Mouse (Mus musculus) T-helper 2 cell (primary cell): Measurements from ENCODE around the gene Ddx51.

Experiments used
- in situ Hi-C: fragments of 300-600 bp; cut with MboI, MseI; formaldehyde crosslinking; loops from one replicate; pipeline ENCODE4 v1.15.1; 2025; ENCODE audit warnings: high pct_unique_total_duplicates

Gene Ddx51

DNA sequence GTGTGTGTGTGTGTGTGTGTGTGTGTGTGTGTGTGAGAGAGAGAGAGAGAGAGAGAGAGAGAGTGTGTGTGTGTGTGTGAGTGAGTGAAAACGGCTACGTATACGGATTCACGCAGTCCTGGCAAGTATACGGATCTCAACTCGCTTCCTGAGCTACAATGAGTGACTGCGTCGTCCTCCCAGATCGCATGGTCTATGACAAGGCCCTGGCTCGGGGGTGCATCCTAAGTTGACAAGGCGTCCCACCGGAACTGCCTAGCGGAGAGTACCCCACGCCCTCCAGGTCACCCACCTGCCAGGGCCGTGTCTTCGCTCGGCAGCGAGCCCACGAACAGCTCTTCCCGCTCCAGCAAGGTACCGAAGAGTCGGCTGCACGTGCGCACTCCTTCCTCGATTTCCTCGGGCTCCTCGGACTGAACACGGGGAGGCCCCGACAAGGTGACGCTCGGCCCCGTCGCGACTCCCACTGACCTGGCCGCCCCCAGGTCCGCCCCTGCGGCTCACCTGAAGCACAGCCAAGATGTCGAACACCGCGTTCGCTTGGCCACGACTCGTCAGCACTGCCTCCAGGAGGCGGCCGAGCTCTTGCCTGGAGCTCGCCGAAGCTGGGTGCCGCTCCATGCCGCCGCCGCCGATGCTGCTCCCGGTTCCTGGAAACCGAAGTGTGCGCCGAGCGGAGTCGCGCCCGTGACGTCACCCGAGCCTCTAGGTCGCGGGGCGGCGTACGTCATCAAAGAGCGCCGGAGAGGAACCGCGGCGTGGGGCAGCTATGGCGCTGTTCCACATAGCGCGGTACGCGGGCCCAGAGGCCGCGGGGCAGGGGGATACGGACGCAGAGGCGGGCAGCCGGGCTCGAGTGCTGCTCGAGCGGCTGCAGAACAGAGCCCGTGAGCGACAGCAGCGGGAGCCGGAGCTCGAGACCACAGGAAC lies at the start of gene Ddx51, which contains the start of gene Noc4l:
Ddx51 (plus strand) TSS at position 733 of the 930 bp plus-strand sequence.
Noc4l (minus strand) TSS at position 699 of the 930 bp plus-strand sequence.
- in situ Hi-C loops, result no loop called here

DNA sequence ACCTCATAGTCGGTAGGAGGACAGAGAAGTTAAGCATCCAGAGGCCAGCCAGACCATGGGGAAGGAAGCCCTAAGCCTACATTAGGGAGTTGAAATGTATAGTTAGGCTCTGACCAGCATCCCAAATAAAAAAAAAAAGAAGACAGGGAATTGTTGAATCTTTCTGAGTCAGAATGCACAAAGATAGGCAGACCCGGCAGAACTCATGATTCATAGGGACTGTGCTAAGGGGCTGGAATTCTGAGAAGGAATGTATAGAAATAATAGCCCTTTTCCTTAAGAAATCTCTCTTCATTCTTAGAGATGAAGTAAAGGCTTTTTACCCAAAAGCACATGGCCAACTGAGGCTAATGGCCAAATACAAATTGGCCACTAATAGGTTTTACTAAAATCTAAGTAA lies 48.9 kb upstream of the Ddx51 start:
- in situ Hi-C loops, result no loop called here

DNA sequence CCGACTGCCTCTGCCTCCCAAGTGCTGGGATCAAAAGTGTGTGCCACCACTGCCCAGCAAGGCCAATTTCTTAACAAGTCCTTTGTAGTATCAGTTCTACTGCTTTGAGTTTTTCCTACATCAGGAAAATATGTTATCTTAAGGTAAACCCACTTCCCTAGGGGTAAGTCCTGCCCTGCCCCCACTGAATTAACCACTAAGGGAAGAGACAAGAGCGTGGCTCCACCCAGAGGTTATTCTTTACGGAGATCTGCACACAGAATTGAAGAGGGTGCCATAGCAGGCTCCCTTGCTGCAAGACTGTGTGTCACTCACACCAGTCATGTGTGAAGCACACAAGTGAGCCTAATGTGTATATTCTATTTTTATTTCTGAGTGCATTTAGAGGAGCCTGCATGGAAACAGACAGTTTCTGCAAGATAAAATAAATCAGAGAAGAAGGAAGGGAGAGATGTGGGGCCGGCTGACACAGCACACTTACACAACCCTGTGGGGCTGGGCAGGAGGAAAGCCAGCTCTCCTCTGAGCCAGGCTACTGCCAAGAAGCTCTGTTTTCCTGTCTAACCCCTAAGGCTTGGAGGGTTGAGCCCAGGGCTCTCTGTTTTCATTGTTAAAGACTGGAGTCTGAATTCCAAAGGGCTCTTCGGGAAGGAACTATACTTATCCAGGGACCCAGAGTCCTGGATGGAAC lies 47.6 kb upstream of the Ddx51 start:
- in situ Hi-C loops, result no loop called here

DNA sequence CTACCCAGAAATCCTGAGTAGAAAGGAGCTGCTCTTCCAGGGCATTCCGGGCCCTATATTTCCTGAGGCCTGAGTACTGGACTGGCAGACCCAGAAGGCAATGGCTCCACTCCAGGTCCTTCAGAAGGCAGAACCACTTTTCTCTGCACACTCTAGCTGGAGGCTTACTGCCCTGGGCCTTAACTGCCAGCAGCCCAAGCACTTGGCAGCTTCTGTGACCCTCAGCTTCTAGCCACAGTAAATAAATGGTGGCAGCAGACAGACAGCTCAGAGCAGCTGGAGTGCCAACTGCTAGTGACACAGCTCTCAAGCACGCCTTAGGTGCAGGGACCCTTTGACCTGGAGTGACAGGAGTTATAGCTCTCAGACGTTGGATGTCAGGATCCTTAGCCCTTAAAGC lies 45.5 kb upstream of the Ddx51 start:
- in situ Hi-C loops, result no loop called here

DNA sequence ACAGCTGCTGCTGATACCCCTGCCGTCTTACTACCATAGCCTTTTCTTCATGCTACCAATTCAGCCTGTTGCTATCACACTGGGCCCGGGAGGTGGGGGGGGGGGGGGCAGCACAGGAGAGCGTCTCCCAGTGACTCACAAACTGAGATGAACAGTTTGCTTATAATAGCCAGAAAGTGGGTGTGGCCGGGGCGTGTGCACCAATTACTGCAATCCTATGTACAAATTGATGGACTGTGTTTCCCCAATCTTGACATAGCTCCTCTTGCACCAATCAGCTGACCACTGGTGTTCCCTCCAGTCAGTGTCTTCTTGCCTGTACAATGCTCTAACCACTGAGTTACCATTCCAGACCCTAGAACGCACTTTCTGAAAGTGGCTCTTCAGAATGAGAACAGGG lies 44.9 kb upstream of the Ddx51 start:
- in situ Hi-C loops, result no loop called here

DNA sequence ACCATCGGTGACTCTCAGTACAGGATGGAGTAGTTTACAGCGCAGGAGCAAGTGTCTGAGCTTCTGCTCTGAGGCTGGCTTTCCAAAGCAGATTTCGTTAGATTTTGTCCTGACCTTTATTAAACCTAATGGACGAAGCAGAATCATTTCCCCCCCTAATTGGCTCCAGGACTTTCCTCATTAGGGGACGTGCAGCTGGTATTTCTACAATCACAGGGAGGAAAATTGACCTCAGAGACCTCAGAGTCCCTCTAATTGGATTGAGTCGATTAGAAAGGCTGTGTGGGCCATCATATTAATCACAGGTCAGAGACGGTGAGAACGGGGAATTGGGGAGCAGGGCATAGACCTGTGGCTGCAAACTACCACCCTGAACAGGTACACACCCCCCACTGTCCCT lies 44.3 kb upstream of the Ddx51 start:
- in situ Hi-C loops, result no loop called here

DNA sequence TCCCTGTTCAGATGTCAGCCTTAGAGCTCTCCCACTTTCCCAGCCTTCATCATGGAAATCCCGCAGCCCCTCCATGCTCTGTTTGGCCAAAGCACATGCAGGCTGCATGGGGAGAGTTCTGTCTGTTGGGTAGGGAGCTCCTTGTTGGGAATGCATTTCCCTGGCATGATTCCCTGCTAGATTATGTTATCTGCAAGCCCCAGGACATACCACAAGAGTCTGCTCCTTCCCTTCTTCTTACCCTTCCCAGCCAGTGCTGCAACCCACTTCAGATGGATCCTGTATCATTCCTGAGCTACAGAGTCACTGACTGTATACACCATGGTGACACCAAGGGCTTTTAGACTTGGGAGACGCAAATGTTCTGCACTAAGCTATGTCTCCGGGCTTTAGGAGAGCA lies 43.8 kb upstream of the Ddx51 start:
- in situ Hi-C loops, result no loop called here

DNA sequence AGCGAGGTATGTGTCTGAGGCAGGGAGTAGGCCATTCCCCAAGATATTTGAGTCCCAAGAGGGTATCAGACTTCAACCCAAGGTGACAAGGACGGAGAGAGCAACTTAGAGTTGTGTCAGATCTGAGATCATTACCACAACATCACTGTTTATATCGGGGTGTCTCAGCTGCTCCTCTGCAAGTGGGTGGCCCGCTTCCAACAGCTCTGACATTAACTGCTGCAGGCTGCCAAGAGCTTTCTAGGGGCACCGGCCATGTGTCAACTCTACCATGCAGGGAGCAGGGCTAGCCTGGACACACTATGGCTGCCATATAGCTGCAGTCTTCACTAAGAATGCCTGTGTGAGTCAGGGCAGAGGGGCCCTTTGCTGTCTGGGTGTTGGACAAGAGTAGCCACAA lies 43.4 kb upstream of the Ddx51 start:
- in situ Hi-C loops, result no loop called here

DNA sequence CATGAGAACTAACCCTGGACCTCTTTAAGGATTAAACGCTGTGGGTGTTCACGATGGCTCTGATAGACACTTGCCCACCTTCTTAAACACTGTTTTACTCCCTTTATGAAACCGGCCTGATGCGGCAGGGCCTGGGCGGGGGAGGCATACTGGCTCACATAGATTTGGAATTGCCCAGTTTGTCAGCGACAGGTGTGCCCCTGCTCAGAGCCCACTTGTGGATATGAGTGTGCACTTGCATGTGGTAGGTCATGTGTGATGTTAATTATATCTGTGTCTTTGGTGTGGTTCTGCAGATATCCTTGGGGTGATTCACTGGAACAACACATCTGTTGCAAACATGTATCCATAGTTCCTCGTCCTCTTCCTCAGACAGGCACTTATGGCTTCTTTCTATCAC lies 42.8 kb upstream of the Ddx51 start:
- in situ Hi-C loops, result no loop called here

DNA sequence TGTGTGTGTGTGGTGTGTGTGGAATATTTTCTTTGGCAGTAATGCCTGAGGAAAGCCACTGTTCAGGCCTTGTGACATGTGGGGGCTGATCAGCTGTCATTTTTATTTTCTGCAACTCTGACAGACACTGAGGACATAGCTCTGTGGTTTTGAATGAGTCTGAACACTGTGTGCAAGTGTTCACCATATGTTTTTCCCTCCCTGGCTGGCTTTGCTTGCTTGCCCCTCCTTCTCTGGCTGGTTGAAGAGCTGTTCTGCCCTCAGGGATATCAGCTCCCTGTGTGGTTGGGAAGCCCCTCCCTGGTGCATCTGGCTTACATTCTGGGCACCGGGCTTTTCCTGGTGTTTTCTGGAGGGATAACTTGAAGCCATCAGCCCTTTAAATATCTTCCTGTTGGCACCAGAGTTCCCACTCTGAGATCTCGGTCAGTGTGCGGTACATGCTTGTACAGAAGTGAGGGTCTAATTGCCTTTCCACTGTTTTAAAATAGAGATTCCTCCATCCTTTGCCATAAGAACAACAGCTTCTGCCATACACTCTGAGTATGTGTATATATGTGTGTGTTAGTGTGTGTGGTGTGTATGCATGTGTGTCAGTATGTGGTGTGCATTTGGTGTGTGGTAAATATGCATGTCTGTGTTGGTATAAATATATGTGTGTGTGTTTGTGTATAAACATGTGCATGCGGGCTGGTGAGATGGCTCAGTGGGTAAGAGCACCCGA lies 41.7 kb upstream of the Ddx51 start:
- in situ Hi-C loops, result no loop called here

DNA sequence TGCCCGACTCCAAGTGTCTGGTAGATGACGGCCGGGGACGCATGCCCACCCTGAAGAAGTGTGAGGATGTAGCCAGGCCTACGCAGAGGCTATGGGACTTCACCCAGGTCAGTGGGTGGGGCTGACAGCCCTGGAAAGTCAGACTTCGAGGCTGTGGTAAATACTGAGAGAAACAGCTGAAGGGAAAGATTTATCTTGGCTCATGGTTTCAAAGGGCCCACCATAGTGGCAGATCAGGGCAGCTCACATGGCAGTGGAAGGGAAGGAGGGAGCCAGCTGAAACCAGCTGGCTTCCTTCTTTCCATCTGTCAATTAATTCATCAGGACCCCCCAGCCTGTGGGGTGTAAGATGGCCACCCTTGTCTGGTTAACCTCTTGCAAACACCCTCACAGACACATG lies 34.0 kb upstream of the Ddx51 start:
- in situ Hi-C loops, result loop anchor here (5.0 kb wide), 1 partner anchor 42 kb away; no protein-coding TSS in a partner anchor

DNA sequence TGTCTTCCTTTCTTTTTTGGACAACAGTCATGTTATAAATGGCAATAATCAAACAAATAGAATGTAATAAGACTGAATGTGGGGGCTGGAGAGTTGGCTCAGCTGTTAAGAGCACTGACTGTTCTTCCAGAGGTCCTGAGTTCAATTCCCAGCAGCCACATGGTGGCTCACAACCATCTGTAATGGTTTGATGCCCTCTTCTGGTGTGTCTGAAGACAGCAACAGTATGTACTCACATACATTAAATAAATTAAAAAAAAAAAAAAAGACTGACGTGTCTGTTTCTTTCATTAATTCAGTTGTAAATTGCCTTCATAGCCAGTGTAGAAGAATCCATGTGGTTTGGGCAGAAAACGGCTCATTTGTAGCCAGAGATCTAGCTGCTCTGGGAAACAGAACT lies 28.9 kb upstream of the Ddx51 start:
- in situ Hi-C loops, result loop anchor here (5.0 kb wide), 1 partner anchor 122 kb away; no protein-coding TSS in a partner anchor

DNA sequence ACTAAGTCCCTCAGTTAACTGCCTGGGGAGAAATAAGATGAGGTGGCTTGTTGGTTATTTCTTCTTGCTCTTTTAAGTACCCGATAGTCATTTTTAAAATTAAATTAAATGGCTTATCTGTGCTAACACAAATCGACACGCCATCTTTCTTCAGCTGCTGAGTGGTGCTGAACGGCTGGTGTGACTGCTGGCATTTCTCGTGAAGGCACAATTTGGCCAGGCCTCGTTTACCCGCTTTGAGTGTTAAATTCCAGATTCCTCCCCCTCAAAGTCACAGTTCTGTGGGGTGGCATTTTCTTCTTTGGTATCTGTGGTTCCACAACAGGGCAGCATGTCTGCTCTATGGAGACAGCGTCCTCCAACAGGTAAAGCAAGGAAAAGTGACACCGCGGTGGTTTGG lies 25.9 kb upstream of the Ddx51 start:
- in situ Hi-C loops, result no loop called here

DNA sequence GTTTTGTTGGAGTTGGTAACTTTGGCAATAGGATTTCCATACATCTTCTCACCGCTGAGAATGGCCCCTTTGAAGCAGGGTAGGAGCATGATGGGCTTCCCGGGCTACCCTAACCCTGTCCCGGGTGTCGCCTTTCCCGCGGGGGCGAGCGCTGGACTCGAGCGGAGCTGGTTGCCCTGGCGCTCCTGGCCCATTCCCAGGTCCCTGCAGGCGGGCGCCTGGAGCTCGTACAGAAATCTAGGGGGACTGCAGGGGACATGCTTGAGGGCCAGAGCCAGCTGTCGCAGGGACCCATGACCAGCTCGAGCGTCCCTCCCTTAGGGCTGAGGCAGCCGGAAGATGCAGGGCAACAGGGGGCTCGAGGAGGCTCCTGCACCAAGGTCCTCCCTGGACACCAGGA lies 25.1 kb upstream of the Ddx51 start:
- in situ Hi-C loops, result no loop called here

DNA sequence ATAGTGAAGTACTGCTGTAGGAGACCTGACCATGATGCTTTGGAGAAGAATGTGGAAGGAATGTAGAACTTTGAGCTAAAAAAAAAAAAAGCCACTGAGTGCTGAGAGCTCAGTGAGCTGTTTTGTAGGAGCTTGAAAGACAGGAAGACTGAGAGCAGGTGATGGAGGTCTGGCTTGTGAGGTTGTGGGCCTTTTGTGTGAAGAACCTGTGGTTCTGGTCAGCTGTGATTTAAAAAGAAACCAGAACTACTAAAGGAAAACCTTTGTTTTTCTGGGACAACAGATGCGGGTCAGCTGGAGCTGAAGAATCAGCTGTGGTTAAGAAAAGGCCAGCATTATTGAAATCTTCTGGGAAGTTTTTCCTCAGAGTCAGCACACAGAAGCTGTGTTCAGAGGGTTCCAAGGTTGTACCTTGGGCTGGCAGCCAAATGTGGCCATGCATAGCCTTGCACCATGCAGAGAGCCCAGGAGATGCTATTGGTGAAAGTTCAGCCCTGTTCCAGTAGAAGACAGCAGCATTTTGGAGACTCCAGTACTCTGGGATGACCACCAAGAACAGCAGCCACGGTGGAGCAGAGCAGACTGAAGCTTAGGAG lies 23.6 kb upstream of the Ddx51 start:
- in situ Hi-C loops, result no loop called here

DNA sequence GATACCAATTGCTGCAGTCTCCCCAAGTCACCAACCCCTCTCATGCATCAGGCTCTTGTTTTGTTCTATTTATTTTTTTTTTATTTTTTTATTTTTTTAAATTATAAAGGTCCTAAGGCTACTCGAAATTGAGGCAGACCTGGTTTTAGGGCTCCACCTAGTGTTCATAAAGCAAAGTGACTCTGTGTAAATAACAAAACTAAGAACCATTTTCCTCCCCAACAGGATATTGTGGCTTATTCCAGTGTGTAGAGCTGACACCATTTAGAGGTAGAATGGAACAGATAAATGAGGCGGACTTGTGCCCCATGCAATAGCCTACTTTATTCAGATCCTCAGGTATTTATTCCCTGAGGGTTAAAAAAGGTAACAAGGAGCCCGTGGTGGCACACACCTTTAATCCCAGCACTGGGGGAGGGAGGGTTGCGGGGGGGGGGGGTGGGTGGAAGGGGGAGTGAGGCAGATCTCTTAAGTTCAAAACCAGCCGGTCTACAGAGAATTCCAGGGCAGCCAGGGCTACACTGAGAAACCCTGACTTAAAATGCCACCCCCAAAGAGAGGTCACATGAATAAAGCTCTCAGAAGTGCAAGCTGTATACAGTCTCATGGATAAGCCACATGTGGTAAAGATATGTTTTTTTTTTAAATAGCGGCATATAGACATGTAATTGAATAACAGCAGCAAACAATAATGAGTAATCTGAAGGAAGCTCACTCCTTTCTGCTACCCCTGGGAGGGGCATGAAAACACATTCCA lies 17.1 kb upstream of the Ddx51 start:
- in situ Hi-C loops, result no loop called here

DNA sequence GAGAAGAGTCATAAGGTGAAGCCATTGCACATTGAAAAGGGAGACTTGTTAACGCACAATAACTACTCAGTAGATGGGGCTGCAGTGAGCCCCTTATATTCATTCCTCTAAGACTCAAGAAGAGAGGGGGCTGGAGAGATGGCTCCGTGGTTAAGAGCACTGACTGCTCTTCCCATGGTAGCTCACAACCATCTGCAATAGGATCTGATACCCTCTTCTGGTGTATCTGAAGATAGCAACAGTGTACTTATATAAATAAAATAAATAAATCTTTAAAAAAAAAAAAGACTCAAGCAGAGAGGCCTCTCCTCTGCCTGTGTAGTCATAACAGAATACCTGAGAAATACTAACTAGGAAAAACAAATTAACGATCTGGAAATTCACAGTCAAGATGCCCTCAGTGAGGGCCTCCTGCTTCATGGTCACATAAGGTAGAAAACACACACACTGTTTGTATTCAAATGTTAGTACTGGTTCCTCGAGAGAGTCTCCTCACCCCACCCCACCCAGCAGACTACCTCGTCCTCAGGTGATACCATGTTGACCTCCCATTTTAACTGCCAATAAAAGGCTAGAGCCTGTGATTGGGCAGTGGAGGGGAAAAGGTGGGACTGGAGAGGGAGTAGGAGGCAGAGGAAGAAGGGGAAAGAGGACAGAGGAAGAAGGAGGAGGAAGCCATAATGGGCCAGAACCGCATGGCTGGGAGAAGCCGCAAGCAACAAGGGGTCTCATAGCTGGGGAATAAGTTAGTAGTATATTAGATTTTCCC lies 14.8 kb upstream of the Ddx51 start:
- in situ Hi-C loops, result no loop called here

DNA sequence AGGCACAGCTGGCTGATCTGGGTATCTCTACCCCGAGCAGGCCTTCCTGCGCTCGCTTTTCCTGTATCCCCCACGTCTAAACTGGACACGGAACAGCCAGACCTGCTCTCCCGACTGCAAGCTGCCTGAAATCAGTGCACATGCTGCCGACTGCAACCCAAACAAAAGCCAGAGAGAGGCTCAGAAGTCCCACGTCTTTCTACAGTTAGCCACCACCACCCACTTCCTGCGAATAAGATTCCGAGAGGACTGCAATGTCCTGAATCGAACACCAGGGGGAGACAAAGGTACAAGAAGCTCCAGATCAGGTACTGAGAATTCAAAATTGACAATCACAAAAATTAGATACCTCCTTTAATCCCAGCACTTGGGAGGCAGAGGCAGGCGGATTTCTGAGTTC lies 13.8 kb upstream of the Ddx51 start:
- in situ Hi-C loops, result no loop called here

DNA sequence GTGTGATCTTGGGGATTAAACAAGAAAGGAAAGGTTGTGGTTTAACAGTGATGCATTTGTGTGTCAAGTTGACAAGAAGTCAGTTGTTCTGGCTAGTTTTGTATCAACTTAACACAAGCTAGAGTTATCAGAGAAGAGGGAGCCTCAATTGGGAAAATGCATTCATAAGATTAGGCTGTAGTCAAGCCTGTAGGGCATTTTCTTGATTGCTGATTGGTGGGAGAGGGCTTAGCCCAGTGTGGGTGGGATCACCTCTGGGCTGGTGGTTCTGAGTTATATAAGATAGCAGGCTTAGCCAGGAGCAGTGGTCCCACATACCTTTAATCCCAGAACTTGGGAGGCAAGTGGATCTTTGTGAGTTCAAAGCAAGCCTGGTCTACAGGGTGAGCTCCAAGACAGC lies 6.9 kb upstream of the Ddx51 start:
- in situ Hi-C loops, result no loop called here

DNA sequence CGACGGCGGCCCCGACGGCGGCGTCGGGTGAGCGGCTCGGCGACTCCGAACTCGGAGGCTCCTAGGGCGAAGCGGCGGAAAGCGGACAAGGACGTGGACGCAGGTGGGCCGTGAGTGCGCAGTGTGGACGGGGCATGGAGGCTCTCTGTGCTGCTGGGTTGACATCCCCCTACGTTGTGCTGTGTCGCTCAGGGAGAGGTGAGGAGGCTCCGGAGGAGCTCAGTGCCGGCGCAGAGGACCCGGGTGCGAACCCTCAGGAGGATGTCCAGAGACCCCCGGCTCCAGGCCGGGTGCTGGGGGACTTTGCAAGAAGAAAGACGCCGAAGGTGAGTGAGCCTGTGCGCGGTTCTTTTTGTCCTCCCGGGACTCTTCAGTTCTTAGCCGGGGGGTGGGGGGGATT lies 435 bp downstream of the Ddx51 start:
- in situ Hi-C loops, result no loop called here
